Mouse (Mus musculus) G1E (cell line): ENCODE results near the gene Astn2.

Experiments used
- CTCF ChIP-seq: IDR thresholded peaks from 2 replicates; pipeline ENCODE4 v1.5.1; 2012; ENCODE audit warnings: low read depth, low read length, inconsistent platforms, mixed read lengths
- GATA1 ChIP-seq: IDR thresholded peaks from 2 replicates; pipeline ENCODE4 v1.6.1; 2012; ENCODE audit warnings: borderline replicate concordance, low read length, inconsistent platforms, mixed read lengths

DNA sequence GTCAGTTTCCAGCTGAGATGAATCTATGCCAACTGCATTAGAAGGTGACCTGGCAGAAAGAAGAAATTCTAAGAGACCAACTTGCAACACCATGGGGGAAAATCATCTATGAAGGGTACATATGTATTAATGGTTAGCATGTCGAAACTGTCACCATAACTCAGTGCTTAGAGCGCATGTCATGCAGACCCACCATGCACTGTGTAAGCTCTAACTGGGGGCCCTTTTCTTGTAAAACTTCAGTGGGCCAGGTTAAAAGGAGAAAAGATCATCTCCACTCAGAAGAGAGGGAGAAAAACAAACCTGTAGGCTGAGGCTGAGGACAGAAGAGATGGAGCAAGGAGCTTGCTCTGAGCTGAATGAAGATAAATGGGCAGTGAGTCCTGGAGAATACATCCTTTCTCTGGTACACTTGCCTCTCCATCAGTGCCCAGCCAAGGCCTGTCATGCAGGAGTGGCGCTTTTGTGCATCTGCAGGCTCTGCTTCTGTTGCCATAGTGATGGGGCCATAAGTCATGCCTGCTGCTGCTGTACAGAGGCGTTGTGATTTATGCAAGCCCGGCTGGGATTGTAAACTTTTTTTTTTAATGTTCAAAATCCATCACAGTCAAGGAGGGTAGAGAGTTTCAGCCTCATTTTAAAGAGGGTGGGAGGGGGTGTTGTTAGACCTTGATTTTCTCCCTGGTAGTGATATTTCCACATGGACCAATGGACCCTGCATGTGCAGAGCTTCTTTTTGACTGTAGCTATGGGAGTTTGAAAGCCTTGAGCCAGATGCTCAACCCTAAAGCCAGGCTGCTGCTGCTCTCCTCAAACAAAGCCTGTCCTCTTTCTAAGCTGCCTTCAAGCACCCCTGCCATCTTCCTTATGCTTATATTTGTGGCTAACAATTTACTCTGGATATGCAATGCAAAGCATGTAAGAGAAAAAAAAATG is 508.1 kb downstream of the Astn2 start:
- TF ChIP-seq CTCF (no peak), GATA1 (no peak)
